Mouse (Mus musculus): ENCODE results near the gene Hcn4. TPM values are rescaled to one million over a fixed set of nuclear protein-coding genes. Genes with fewer than 3 reads are reported as not detected.

Hcn4 gene
- polyA plus RNA-seq, 1 experiment from 2014 or later: not detected

DNA sequence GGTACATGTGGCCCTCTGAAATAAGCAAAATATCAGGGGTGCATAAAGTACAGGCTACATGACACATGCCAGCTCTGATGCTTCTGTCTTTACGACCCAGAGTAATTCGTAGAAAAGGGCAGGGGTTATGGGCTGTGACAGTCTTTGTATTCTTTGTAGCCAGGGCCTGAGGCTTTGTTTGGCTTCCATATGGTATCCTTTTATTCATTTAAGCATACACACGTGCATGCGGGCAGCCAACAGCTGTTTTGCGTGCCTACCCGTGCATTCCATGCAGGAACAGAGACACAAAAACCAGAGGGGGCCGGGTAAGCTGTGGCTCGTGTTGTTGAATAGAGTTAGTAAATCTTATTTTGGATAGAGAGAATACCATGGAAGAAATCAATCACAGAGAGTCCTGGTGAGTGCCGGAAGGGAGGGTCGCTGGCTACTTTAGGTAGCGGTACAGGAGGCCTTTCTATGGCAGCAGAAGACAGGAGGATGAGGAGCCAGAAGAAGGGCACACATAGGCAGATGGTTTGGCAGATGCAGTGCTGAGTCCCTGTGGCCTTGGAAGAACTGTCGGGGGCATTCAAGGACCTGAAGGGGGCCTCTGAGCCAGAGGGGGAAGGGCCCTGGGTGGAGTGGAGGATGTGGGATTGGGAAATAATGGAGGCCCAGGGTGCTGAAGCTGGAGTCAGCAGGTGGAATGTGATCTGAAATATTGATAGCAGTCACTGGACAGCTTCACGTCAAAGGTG, 26.5 kb downstream of the Hcn4 start:
- Histone ChIP-seq H3K27me3 (no peaks in the 10 kb centered on the region), H3K36me3 (replicated peaks) (no peaks in the 10 kb centered on the region), H3K4me2 (no peak overlapping the region), H3K4me1 (replicated peaks) (no peaks in the 10 kb centered on the region), H3K9ac (no peak overlapping the region), H3K27ac (replicated peaks) (no peak overlapping the region), H3K9me3 (replicated peaks) (no peaks in the 10 kb centered on the region), H3K4me3 (replicated peaks) (no peak overlapping the region)
- WGBS (ENCODE audit: insufficient replicate concordance): 59% methylated on average over 13 of the region's 13 CpGs
- no peak for ATAC-seq (ENCODE audit: insufficient read depth)

- peaks cover 18% of the 10 kb centered on the region for H3K27me3 ChIP-seq
- WGBS (ENCODE audit: insufficient replicate concordance): 45% methylated on average over 3 of the region's 3 CpGs
- H3K4me3 ChIP-seq (replicated peaks): no peak overlapping the region
- H3K4me1 ChIP-seq (replicated peaks): no peaks in the 10 kb centered on the region
- H3K4me2 ChIP-seq: no peak overlapping the region
- no peak overlapping the region for H3K27ac ChIP-seq (replicated peaks)
- no peak for ATAC-seq (ENCODE audit: insufficient read depth)
- no peak overlapping the region for H3K9ac ChIP-seq
- H3K9me3 ChIP-seq (replicated peaks): no peaks in the 10 kb centered on the region
- H3K36me3 ChIP-seq (replicated peaks): no peaks in the 10 kb centered on the region
Measured at GRCm38 (mm10) chr9:58854931-58855330, 31.7 kb downstream of the Hcn4 start.

DNA sequence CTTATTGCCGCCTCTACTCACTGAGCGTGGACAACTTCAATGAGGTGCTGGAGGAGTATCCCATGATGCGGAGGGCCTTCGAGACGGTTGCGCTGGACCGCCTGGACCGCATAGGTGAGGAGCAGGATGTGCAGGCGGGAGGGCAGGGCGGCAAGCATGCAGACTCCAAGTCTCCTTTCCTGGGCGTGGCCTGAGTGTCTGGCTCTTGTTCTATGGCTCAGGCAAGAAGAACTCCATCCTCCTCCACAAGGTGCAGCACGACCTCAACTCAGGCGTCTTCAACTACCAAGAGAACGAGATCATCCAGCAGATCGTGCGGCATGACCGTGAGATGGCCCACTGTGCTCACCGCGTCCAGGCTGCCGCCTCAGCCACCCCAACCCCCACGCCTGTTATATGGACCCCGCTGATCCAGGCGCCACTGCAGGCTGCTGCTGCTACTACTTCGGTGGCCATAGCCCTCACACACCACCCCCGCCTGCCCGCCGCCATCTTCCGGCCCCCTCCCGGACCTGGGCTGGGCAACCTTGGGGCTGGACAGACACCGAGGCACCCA, 35.9 kb downstream of the Hcn4 start:
- H3K4me2 ChIP-seq: no peak overlapping the region
- WGBS (ENCODE audit: insufficient replicate concordance): 26% methylated on average over 30 of the region's 30 CpGs

GRCm38 (mm10) chr9:58863826-58864225, 40.6 kb downstream of the Hcn4 start:
- no peaks in the 10 kb centered on the region for H3K9me3 ChIP-seq (replicated peaks)
- no peak overlapping the region for H3K9ac ChIP-seq
- 36% methylated on average over 7 of the region's 7 CpGs for WGBS (ENCODE audit: insufficient replicate concordance)
- H3K4me3 ChIP-seq (replicated peaks): no peak overlapping the region
- no peak overlapping the region for H3K4me2 ChIP-seq
- no peak overlapping the region for H3K27ac ChIP-seq (replicated peaks)
- ATAC-seq (ENCODE audit: insufficient read depth): no peak
- H3K4me1 ChIP-seq (replicated peaks): no peaks in the 10 kb centered on the region
- no peaks in the 10 kb centered on the region for H3K36me3 ChIP-seq (replicated peaks)
- H3K27me3 ChIP-seq: peaks cover 16% of the 10 kb centered on the region

More for the DNA sequence above, 35.9 kb downstream of the Hcn4 start:
- Histone ChIP-seq H3K27me3 (peaks cover 24% of the 10 kb centered on the region), H3K9ac (no peak overlapping the region), H3K36me3 (replicated peaks) (no peaks in the 10 kb centered on the region), H3K4me1 (replicated peaks) (no peaks in the 10 kb centered on the region), H3K9me3 (replicated peaks) (no peaks in the 10 kb centered on the region), H3K4me3 (replicated peaks) (no peak overlapping the region), H3K27ac (replicated peaks) (no peak overlapping the region)
- no peak for ATAC-seq (ENCODE audit: insufficient read depth)

DNA sequence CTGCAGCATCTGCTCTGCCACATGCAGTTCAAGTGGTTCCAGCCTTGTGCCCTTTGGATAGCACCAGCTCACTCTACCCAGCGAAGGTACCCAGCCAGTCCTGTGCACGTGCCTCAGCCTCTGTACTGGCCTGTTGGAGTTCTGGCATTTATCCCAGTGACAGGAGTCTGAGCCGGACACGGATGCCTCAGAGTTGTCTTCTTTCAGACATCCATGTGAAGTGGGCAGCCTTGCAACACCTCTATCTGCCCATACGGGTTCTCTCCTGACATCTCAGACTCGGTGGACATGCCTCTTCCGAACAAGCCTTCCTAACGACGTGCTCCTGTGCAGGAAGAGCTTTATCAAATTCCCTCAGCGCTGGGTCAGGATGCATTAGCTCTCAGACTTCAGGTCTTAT, 47.9 kb downstream of the Hcn4 start:
- Histone ChIP-seq H3K4me3 (replicated peaks) (no peak overlapping the region), H3K4me1 (replicated peaks) (no peaks in the 10 kb centered on the region), H3K9me3 (replicated peaks) (no peaks in the 10 kb centered on the region), H3K27me3 (no peaks in the 10 kb centered on the region; the same call in 1 of the 2 replicates), H3K36me3 (replicated peaks) (no peaks in the 10 kb centered on the region), H3K9ac (no peak overlapping the region), H3K27ac (replicated peaks) (no peak overlapping the region), H3K4me2 (no peak overlapping the region)
- ATAC-seq (ENCODE audit: insufficient read depth): no peak
- WGBS (ENCODE audit: insufficient replicate concordance): 47% methylated on average over 10 of the region's 10 CpGs

DNA sequence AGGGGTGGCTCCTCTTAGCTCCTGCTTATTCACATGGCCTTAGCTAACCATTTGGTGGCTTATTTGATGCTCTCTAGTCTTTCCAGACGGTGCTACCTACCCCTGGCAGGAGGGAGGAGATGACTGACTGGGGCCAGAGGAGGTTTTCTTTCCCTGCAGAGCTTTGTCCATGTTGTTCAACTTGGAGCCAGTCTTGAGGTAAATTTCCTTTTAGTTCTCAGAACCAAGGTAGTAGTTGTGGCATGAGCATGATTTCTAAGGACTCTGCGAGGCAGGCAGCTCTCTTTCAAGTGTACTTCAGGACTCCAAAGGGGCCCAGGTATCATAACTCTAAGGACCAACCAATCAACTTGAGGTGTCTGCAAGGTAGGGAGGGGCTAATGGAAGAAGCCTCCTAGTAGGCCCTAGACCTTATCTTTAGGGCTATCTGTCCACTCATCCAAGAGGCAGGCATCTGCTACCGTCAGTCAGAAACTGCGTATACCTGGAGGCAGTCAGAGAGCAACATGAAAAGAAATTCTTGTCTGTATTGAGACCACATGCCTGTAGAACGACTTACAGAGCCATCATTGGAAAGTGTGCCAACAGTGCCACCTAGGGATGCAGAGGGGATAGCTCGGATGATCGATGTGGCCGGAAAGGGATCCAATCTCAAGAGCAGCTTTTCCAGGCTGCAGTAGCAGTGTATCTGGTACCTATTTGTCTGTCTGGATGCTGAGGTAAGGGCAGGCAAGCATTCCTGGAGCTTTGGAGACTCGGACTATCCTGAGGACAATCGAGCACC, 50.5 kb downstream of the Hcn4 start:
- Histone ChIP-seq H3K4me3 (replicated peaks) (no peak overlapping the region), H3K36me3 (replicated peaks) (no peaks in the 10 kb centered on the region), H3K4me1 (replicated peaks) (no peaks in the 10 kb centered on the region), H3K4me2 (no peak overlapping the region), H3K27me3 (no peaks in the 10 kb centered on the region), H3K9me3 (replicated peaks) (no peaks in the 10 kb centered on the region), H3K27ac (replicated peaks) (no peak overlapping the region), H3K9ac (no peak overlapping the region)
- no peak for ATAC-seq (ENCODE audit: insufficient read depth)
- 28% methylated on average over 10 of the region's 10 CpGs for WGBS (ENCODE audit: insufficient replicate concordance)

GRCm38 (mm10) chr9:58874354-58874753, 51.1 kb downstream of the Hcn4 start:
- 71% methylated on average over 4 of the region's 4 CpGs for WGBS (ENCODE audit: insufficient replicate concordance)
- ATAC-seq (ENCODE audit: insufficient read depth): no peak
- H3K4me1 ChIP-seq (replicated peaks): no peaks in the 10 kb centered on the region
- H3K27ac ChIP-seq (replicated peaks): no peak overlapping the region
- H3K36me3 ChIP-seq (replicated peaks): no peaks in the 10 kb centered on the region
- no peak overlapping the region for H3K9ac ChIP-seq
- H3K4me3 ChIP-seq (replicated peaks): no peak overlapping the region
- no peaks in the 10 kb centered on the region for H3K9me3 ChIP-seq (replicated peaks)
- no peaks in the 10 kb centered on the region for H3K27me3 ChIP-seq
- H3K4me2 ChIP-seq: no peak overlapping the region

- Histone ChIP-seq H3K27me3 (no peaks in the 10 kb centered on the region), H3K9me3 (replicated peaks) (no peaks in the 10 kb centered on the region), H3K36me3 (replicated peaks) (no peaks in the 10 kb centered on the region), H3K27ac (replicated peaks) (no peak overlapping the region), H3K4me3 (replicated peaks) (no peak overlapping the region), H3K4me2 (no peak overlapping the region), H3K9ac (no peak overlapping the region), H3K4me1 (replicated peaks) (no peaks in the 10 kb centered on the region)
- no peak for ATAC-seq (ENCODE audit: insufficient read depth)
- WGBS (ENCODE audit: insufficient replicate concordance): 62% methylated on average over 6 of the region's 6 CpGs
Measured at GRCm38 (mm10) chr9:58875439-58875838, 52.2 kb downstream of the Hcn4 start.

GRCm38 (mm10) chr9:58876946-58877625, 53.9 kb downstream of the Hcn4 start:
- Histone ChIP-seq H3K9ac (no peak overlapping the region), H3K4me3 (replicated peaks) (no peak overlapping the region), H3K27me3 (no peaks in the 10 kb centered on the region), H3K27ac (replicated peaks) (no peak overlapping the region), H3K9me3 (replicated peaks) (no peaks in the 10 kb centered on the region), H3K4me2 (no peak overlapping the region), H3K36me3 (replicated peaks) (no peaks in the 10 kb centered on the region), H3K4me1 (replicated peaks) (no peaks in the 10 kb centered on the region)
- 60% methylated on average over 6 of the region's 6 CpGs for WGBS (ENCODE audit: insufficient replicate concordance)
- ATAC-seq (ENCODE audit: insufficient read depth): no peak

GRCm38 (mm10) chr9:58879836-58880235, 56.6 kb downstream of the Hcn4 start:
- Histone ChIP-seq H3K4me1 (replicated peaks) (no peaks in the 10 kb centered on the region), H3K4me2 (no peak overlapping the region), H3K9me3 (replicated peaks) (no peaks in the 10 kb centered on the region), H3K4me3 (replicated peaks) (no peak overlapping the region), H3K9ac (no peak overlapping the region), H3K27me3 (no peaks in the 10 kb centered on the region), H3K36me3 (replicated peaks) (no peaks in the 10 kb centered on the region), H3K27ac (replicated peaks) (no peak overlapping the region)
- no peak for ATAC-seq (ENCODE audit: insufficient read depth)
- 69% methylated on average over 1 of the region's 1 CpGs for WGBS (ENCODE audit: insufficient replicate concordance)

DNA sequence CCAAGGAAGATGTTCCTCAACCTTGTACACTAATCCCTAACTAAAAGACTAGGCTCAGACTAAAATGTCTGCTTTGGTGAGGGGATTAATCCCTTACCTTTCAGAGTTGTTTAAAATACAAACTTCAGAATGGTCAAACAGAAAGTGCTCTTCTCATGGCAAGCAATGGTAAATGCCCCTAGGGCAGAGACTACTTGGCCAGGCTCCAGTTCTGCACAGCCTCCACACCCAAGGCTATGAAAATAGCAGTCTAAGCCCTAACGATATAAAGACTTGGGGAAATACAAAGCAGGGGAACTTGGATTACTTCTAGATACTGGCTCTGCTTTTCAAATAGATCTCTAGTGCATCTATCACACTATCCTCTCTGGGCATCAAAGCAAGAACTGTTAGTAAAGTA, 59.5 kb downstream of the Hcn4 start:
- H3K4me2 ChIP-seq: no peak overlapping the region
- no peak for ATAC-seq (ENCODE audit: insufficient read depth)
- 56% methylated on average over 1 of the region's 1 CpGs for WGBS (ENCODE audit: insufficient replicate concordance)
- H3K27me3 ChIP-seq: no peaks in the 10 kb centered on the region
- no peaks in the 10 kb centered on the region for H3K9me3 ChIP-seq (replicated peaks)
- no peak overlapping the region for H3K4me3 ChIP-seq (replicated peaks)
- no peaks in the 10 kb centered on the region for H3K36me3 ChIP-seq (replicated peaks)
- H3K9ac ChIP-seq: no peak overlapping the region
- H3K4me1 ChIP-seq (replicated peaks): no peaks in the 10 kb centered on the region
- no peak overlapping the region for H3K27ac ChIP-seq (replicated peaks)
